Mouse (Mus musculus): Measurements from ENCODE around the gene Taok3.

DNA sequence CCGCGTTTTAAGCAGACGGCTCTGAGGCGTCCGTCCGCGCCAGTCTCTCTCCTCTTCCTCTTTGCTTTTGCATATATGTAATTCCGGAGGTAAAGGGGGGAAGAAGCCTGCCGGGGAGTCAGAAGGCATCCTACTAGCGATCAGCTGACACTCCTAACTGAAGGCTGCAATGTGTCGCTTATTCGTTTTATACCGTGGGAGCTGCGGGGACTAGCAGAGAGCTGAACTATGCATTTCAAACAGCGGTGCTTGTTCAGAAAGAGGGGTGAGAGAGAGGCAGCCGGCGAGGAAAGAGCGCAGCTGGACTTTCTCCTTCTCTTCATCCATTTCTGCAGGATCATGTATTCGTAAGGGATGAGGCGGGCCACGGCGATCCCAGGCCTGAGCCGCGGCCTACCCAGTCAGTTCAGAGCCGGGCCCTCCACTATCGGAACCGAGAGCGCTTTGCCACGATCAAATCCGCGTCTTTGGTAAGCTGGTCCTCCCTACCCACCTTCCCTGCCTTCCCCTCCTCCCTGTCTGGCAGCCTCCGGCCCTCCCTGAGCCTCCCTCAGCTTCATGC lies 120.9 kb downstream of the Taok3 start:
- TF ChIP-seq POLR2A (IDR thresholded peaks at IDR 0.05; ENCODE audit: insufficient read length, low read depth) (no peak), MAX (IDR thresholded peaks at IDR 0.05; ENCODE audit: low read depth) (no peak), POLR2AphosphoS2 (IDR thresholded peaks at IDR 0.05; ENCODE audit: insufficient read length, low read depth) (no peak), E2F4 (IDR thresholded peaks at IDR 0.05; ENCODE audit: insufficient read depth) (no peak), MYOG (IDR thresholded peaks at IDR 0.05; ENCODE audit: control insufficient read depth in 1 of 3, insufficient read depth in 1 of 3, insufficient read length in 2 of 3, low read depth in 2 of 3) (no peak), USF1 (IDR thresholded peaks at IDR 0.05; ENCODE audit: low read depth) (no peak), MYOD1 (IDR thresholded peaks at IDR 0.05; ENCODE audit: control insufficient read depth in 1 of 3, insufficient read length in 2 of 3, low read depth in 2 of 3) (no peak)

All from myocyte (in vitro differentiated cells).